Mouse (Mus musculus): ENCODE results near the gene Nostrin.

Gene Nostrin

DNA sequence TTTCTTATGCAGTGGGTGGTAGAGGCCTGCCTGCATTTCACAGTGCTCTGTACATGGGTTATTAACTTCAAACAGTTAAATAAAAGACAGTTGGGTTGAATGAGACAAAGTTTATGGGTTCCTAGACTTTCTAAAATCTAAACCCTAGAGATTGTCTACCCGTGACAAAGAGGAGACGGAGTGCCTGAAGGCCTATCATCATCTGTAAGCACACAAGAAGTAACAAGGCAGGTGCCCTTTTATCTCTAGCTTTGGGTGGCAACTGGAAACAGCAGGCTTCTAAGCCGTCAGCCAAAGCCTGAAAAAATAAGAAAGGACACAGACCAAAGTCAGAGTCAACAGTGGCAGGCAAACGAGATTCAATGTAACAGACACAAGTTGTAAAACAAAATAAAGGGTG lies 53.6 kb downstream of the Nostrin start:
- H3K9me3 ChIP-seq (ENCODE audit: low read length) = no peaks in the 10 kb centered on the region
- no peaks in the 10 kb centered on the region for H3K27me3 ChIP-seq (ENCODE audit: insufficient read depth, low read length)
- H3K4me1 ChIP-seq (replicated peaks; ENCODE audit: low read depth, low read length) = peaks cover 7% of the 10 kb centered on the region
- H3K36me3 ChIP-seq (ENCODE audit: insufficient read depth, low read length) = peaks cover 55% of the 10 kb centered on the region
- H3K4me3 ChIP-seq (replicated peaks; ENCODE audit: low read length) = no peak overlapping the region
- TF ChIP-seq CTCF (conservative IDR thresholded peaks at IDR 0.05; ENCODE audit: low read length) (no peak), NANOG (IDR thresholded peaks at IDR 0.05; ENCODE audit: borderline replicate concordance, low read length) (no peak), POU5F1 (IDR thresholded peaks at IDR 0.05; ENCODE audit: borderline replicate concordance, low read length) (no peak)

DNA sequence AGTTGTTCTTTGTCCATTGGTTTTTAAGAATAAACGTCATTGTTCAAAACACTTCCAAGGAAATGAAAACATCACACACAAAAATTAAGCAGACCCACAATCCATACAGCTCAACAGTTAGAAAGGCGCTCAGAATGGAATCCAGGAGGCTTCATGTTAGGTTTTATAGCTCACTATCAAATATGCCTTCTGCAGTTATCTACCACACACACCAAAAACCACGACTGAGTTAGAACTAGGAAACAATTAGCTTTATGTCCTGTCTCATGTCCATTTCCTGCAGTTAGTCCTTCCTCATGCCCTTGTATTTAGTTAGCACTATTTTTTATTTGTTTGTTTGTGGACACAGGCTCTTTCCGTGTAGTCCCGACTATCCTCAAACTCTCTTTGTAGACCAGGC lies 55.5 kb downstream of the Nostrin start:
- peaks cover 67% of the 10 kb centered on the region for H3K36me3 ChIP-seq (ENCODE audit: insufficient read depth, low read length)
- H3K4me3 ChIP-seq (replicated peaks; ENCODE audit: low read length) = no peak overlapping the region
- peaks cover 7% of the 10 kb centered on the region for H3K4me1 ChIP-seq (replicated peaks; ENCODE audit: low read depth, low read length)
- H3K27me3 ChIP-seq (ENCODE audit: insufficient read depth, low read length) = no peaks in the 10 kb centered on the region
- H3K9me3 ChIP-seq (ENCODE audit: low read length) = peaks cover 6% of the 10 kb centered on the region
- TF ChIP-seq NANOG (IDR thresholded peaks at IDR 0.05; ENCODE audit: borderline replicate concordance, low read length) (no peak), POU5F1 (IDR thresholded peaks at IDR 0.05; ENCODE audit: borderline replicate concordance, low read length) (no peak), CTCF (conservative IDR thresholded peaks at IDR 0.05; ENCODE audit: low read length) (no peak)

DNA sequence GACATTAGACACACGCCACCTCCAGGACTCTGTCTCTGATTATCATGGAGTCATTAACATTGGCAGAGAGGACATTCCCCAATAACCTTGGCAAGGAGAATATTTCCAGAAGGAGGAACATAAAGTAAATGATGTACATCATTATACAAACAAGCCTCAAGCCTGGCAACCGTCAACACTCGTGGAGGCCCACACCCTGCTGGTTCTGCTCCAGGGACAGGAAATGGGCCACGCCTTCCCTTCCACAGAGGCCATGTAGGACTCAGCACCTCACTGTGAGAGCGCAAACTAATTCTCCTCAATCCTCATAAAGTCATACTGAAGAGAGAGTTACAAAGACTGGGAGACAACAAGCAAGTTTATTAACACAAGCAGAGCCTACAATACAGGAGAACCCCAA lies 58.0 kb downstream of the Nostrin start:
- Histone ChIP-seq H3K27me3 (ENCODE audit: insufficient read depth, low read length) (no peaks in the 10 kb centered on the region), H3K36me3 (ENCODE audit: insufficient read depth, low read length) (peaks cover 78% of the 10 kb centered on the region), H3K4me1 (replicated peaks; ENCODE audit: low read depth, low read length) (peaks cover 7% of the 10 kb centered on the region), H3K9me3 (ENCODE audit: low read length) (peaks cover 7% of the 10 kb centered on the region), H3K4me3 (replicated peaks; ENCODE audit: low read length) (no peak overlapping the region)
- TF ChIP-seq NANOG (IDR thresholded peaks at IDR 0.05; ENCODE audit: borderline replicate concordance, low read length) = no peak
- no peak for TF ChIP-seq POU5F1 (IDR thresholded peaks at IDR 0.05; ENCODE audit: borderline replicate concordance, low read length)
- TF ChIP-seq CTCF (conservative IDR thresholded peaks at IDR 0.05; ENCODE audit: low read length) = no peak

GRCm38 (mm10) chr2:69205185-69205584 lies 69.6 kb downstream of the Nostrin start:
- Histone ChIP-seq H3K27me3 (ENCODE audit: insufficient read depth, low read length) (no peaks in the 10 kb centered on the region), H3K36me3 (ENCODE audit: insufficient read depth, low read length) (peaks cover 44% of the 10 kb centered on the region)
- TF ChIP-seq NANOG (IDR thresholded peaks at IDR 0.05; ENCODE audit: borderline replicate concordance, low read length) (no peak), CTCF (conservative IDR thresholded peaks at IDR 0.05; ENCODE audit: low read length) (no peak), POU5F1 (IDR thresholded peaks at IDR 0.05; ENCODE audit: borderline replicate concordance, low read length) (no peak)

GRCm38 (mm10) chr2:69205791-69206351 lies 70.3 kb downstream of the Nostrin start, which contains the start of gene Spc25:
Spc25 (minus strand) TSS chr2:69206194.
- Histone ChIP-seq H3K4me3 (replicated peaks; ENCODE audit: low read length) (peak within 1 kb of the TSS; percentile 92), H3K27me3 (ENCODE audit: insufficient read depth, low read length) (no peaks in the 10 kb centered on the region), H3K4me1 (replicated peaks; ENCODE audit: low read depth, low read length) (peaks cover 35% of the 10 kb centered on the region), H3K36me3 (ENCODE audit: insufficient read depth, low read length) (peaks cover 37% of the 10 kb centered on the region), H3K9me3 (ENCODE audit: low read length) (no peaks in the 10 kb centered on the region)
- TF ChIP-seq NANOG (IDR thresholded peaks at IDR 0.05; ENCODE audit: borderline replicate concordance, low read length) (no peak), POU5F1 (IDR thresholded peaks at IDR 0.05; ENCODE audit: borderline replicate concordance, low read length) (no peak), CTCF (conservative IDR thresholded peaks at IDR 0.05; ENCODE audit: low read length) (no peak)

More at GRCm38 (mm10) chr2:69205185-69205584, 69.6 kb downstream of the Nostrin start:
- Histone ChIP-seq H3K4me1 (replicated peaks; ENCODE audit: low read depth, low read length) (peaks cover 28% of the 10 kb centered on the region), H3K9me3 (ENCODE audit: low read length) (no peaks in the 10 kb centered on the region), H3K4me3 (replicated peaks; ENCODE audit: low read length) (peak overlapping the region; percentile 92)

DNA sequence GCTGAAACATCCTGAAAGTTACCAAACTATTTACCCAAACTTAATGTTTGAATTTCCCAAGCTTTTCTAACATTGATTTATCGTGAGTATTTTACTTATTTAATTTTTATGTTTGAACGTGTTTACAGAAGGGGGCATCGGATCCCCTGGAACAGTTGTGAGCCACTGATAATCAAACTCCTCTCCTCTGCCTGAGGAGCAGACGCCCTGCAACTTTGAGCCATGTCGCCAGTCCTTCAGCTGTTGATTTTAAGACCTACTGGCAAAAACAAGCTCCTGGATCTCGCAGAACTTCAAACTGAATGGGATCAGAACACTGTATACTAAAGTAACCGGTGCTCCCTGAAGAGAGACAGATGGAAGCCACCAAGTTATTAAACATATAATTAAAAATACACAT lies 70.9 kb downstream of the Nostrin start:
- Histone ChIP-seq H3K4me3 (replicated peaks; ENCODE audit: low read length) (peak overlapping the region; percentile 92), H3K9me3 (ENCODE audit: low read length) (no peaks in the 10 kb centered on the region), H3K27me3 (ENCODE audit: insufficient read depth, low read length) (no peaks in the 10 kb centered on the region), H3K4me1 (replicated peaks; ENCODE audit: low read depth, low read length) (peaks cover 37% of the 10 kb centered on the region), H3K36me3 (ENCODE audit: insufficient read depth, low read length) (peaks cover 31% of the 10 kb centered on the region)
- TF ChIP-seq CTCF (conservative IDR thresholded peaks at IDR 0.05; ENCODE audit: low read length) (no peak), POU5F1 (IDR thresholded peaks at IDR 0.05; ENCODE audit: borderline replicate concordance, low read length) (no peak), NANOG (IDR thresholded peaks at IDR 0.05; ENCODE audit: borderline replicate concordance, low read length) (no peak)

- H3K36me3 ChIP-seq (ENCODE audit: insufficient read depth, low read length) = 0 out of 2 replicates have a peak, but pooled peaks cover under 1% of the 10 kb centered on the region
- no peaks in the 10 kb centered on the region for H3K27me3 ChIP-seq (ENCODE audit: insufficient read depth, low read length)
- TF ChIP-seq CTCF (conservative IDR thresholded peaks at IDR 0.05; ENCODE audit: low read length) (no peak), POU5F1 (IDR thresholded peaks at IDR 0.05; ENCODE audit: borderline replicate concordance, low read length) (no peak)
- H3K4me3 ChIP-seq (replicated peaks; ENCODE audit: low read length) = no peak overlapping the region
- no peaks in the 10 kb centered on the region for H3K9me3 ChIP-seq (ENCODE audit: low read length)
- H3K4me1 ChIP-seq (replicated peaks; ENCODE audit: low read depth, low read length) = peaks cover 45% of the 10 kb centered on the region
Observed at GRCm38 (mm10) chr2:69209684-69210083, 74.1 kb downstream of the Nostrin start.

DNA sequence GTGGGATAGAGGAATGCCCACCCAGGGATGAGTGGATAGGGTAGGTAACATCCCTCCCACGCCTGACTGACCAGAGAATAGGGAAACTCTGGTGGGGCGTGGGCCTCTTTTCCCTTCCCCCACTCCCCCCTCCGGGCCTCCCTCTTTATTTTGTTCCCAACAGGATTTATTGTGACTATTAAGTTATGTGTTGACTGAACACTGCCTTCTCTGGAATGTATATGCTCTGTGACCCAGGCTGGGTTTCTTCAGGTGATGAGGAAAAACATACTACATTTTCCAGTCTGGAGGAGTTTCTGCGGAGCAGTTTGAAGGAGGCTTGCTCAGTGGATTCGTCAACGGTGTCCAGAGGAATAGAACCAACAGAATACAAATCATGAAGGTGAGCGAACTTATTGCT lies 75.2 kb downstream of the Nostrin start, which contains the start of gene G6pc2:
Gene G6pc2 (plus strand): TSS at position 301 of the 400 bp plus-strand sequence.
- TF ChIP-seq CTCF (conservative IDR thresholded peaks at IDR 0.05; ENCODE audit: low read length) = no peak
- no peak for TF ChIP-seq NANOG (IDR thresholded peaks at IDR 0.05; ENCODE audit: borderline replicate concordance, low read length)
- TF ChIP-seq POU5F1 (IDR thresholded peaks at IDR 0.05; ENCODE audit: borderline replicate concordance, low read length) = no peak
- H3K4me1 ChIP-seq (replicated peaks; ENCODE audit: low read depth, low read length) = peaks cover 43% of the 10 kb centered on the region
- no peaks in the 10 kb centered on the region for H3K36me3 ChIP-seq (ENCODE audit: insufficient read depth, low read length)
- no peaks in the 10 kb centered on the region for H3K9me3 ChIP-seq (ENCODE audit: low read length)
- no peaks in the 10 kb centered on the region for H3K27me3 ChIP-seq (ENCODE audit: insufficient read depth, low read length)
- H3K4me3 ChIP-seq (replicated peaks; ENCODE audit: low read length) = no peak within 1 kb of the TSS

DNA sequence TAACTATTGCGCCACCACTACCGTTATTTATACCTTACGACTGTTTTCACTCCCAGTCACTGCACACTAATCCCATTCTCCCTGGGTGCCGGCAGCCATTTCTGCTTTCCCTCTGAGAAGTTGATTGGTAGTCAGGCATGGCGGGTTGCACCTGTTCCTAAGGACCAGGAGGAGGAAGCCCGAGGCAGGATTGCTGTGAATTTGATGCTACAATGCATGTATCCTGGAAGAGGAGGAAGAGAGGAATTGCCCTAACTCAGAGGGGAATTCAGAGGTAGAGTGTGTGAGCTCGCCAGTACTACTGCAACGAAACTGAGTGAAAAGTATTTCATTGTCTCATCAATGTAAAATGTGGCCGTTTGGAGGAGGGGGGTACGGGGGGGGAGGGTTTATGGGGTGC lies 77.1 kb downstream of the Nostrin start:
- Histone ChIP-seq H3K4me1 (replicated peaks; ENCODE audit: low read depth, low read length) (peaks cover 38% of the 10 kb centered on the region), H3K4me3 (replicated peaks; ENCODE audit: low read length) (no peak overlapping the region), H3K36me3 (ENCODE audit: insufficient read depth, low read length) (no peaks in the 10 kb centered on the region), H3K27me3 (ENCODE audit: insufficient read depth, low read length) (no peaks in the 10 kb centered on the region), H3K9me3 (ENCODE audit: low read length) (no peaks in the 10 kb centered on the region)
- TF ChIP-seq NANOG (IDR thresholded peaks at IDR 0.05; ENCODE audit: borderline replicate concordance, low read length) = no peak
- TF ChIP-seq CTCF (conservative IDR thresholded peaks at IDR 0.05; ENCODE audit: low read length) = no peak
- TF ChIP-seq POU5F1 (IDR thresholded peaks at IDR 0.05; ENCODE audit: borderline replicate concordance, low read length) = no peak
